Mouse (Mus musculus): ENCODE data around the gene Selenon. TPM values are rescaled to one million over a fixed set of nuclear protein-coding genes. Genes with fewer than 3 reads are reported as not detected.

Selenon gene
- polyA plus RNA-seq, 1 experiment from 2014 or later, result 19.4 TPM

DNA sequence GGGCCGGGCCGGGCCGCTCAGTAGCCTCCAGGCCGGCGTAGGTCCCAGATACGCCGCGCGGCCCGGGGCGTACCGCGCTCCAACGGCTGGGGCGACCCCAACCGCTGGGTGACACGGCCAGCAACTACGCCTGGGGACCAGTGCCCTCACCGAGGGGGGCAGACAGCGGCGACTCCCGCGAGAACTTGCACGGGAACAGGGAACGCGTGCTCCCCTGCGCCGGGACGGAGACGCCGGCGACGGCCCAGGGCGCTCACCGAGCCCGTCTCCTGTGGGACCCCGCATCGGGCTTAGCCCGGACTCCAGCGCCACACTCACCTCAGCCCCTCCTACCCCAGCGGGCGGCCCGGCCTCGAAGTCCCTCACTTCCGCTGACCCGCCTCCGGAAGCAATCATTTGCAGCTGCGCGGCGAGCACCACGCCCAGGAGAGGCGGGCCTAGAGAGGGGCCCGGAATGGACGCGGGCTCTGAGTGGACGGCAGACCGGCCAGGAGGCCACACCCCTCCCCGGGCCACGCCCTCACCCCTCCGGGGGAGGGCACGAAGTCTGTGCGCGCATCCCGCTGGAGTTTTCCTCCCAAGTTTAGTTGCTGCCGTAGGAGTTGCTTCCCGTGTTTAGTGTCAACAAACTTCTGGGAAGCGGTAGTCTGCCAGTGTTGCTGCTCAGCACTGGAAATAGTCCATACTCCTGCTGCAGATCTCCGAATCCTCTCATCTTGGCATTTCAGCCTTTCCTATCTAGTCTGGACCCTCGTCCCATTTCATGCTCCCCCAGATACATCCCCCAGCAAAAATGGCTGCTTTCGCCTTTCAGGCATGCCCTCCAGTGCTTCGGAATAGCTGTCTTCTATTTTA is 16.8 kb downstream of the Selenon start, which contains the start of gene Mtfr1l:
Gene Mtfr1l, minus strand, starts transcription at position 456 of the 855 bp plus-strand sequence.
- under 1% methylated on average over 69 of the region's 71 CpGs for WGBS
- no peaks in the 10 kb centered on the region for H3K27me3 ChIP-seq (replicated peaks)
- H3K4me2 ChIP-seq, result peak within 1 kb of the TSS; percentile 95
- H3K9me3 ChIP-seq (replicated peaks), result no peaks in the 10 kb centered on the region
- peak within 1 kb of the TSS; percentile 80 for H3K27ac ChIP-seq (replicated peaks)
- H3K9ac ChIP-seq (replicated peaks), result peak within 1 kb of the TSS; percentile 80
- ATAC-seq (ENCODE audit: low FRiP score), result peak; percentile 97
- H3K36me3 ChIP-seq, result peaks cover 36% of the 10 kb centered on the region
- peak within 1 kb of the TSS; percentile 99 for H3K4me3 ChIP-seq (replicated peaks)
- H3K4me1 ChIP-seq, result peaks cover 32% of the 10 kb centered on the region

DNA sequence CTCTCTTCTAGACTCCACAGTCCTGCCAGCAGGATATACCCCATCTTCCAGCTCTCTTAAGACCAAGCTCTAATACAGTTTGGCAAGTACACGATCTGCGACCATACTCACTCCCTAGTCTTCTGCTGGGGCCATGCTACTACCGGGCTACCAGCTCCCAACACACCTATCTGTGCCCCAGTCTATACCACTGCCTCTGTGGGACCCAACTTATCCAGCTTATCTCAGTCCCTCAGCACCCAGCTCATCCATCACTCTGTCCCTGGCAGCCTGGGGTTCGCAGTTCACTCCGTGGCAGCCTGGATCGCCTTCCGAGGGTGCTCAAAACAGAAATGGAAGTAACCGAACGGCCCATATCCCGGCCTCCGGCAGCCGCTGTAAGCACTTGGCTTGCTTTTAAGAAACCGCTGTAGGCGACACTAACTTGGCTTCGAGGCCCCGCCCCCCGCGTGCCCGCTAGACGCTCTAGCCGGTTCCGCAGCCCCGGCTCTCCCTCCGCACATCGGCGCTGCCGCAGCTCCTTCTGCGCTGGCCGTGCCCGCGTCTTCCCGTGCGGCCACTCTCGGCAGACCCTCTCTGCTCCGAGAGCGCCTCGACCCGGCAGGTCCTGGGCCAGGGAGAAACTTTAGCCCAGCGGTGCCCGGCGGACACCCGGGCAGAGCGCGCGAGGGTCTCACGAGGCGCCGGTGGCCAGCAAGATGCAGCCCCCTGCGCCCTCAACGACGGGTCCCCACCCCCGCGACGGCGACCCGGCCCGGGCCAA is 17.7 kb downstream of the Selenon start:
- H3K27ac ChIP-seq (replicated peaks), result peak overlapping the region; percentile 80
- peak overlapping the region; percentile 95 for H3K4me2 ChIP-seq
- WGBS, result under 1% methylated on average over 57 of the region's 57 CpGs
- no peaks in the 10 kb centered on the region for H3K9me3 ChIP-seq (replicated peaks)
- peak overlapping the region; percentile 99 for H3K4me3 ChIP-seq (replicated peaks)
- 0 out of 2 replicates have a peak, but pooled peaks have one; percentile 17 for ATAC-seq (ENCODE audit: low FRiP score)
- H3K36me3 ChIP-seq, result peaks cover 36% of the 10 kb centered on the region
- H3K27me3 ChIP-seq (replicated peaks), result no peaks in the 10 kb centered on the region
- peaks cover 32% of the 10 kb centered on the region for H3K4me1 ChIP-seq
- peak overlapping the region; percentile 80 for H3K9ac ChIP-seq (replicated peaks)

DNA sequence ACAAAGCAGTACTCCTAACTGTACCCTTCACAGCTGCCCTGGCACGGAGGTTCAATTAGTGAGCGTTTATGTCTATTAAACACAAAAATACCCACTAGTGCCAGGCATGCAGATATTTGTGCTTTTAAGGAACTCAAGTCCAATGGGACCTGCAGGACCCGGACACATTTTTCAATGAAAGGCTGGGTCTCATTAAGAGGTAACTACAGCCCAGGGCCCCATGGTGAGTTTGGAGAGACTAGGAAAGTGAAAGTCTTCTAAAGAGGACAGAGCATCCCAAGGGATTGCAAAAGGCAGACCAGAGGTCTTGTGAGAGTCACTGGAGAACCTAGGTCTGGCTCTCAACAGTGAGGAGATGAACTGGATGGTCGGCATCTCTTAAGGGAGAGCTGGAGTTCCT is 18.5 kb downstream of the Selenon start:
- Histone ChIP-seq H3K4me2 (peak overlapping the region; percentile 95), H3K36me3 (peaks cover 36% of the 10 kb centered on the region), H3K4me1 (peaks cover 32% of the 10 kb centered on the region), H3K9me3 (replicated peaks) (no peaks in the 10 kb centered on the region), H3K27ac (replicated peaks) (no peak overlapping the region), H3K9ac (replicated peaks) (peak overlapping the region; percentile 80; the same call in 1 of the 2 replicates), H3K4me3 (replicated peaks) (peak overlapping the region; percentile 99), H3K27me3 (replicated peaks) (no peaks in the 10 kb centered on the region)
- 90% methylated on average over 4 of the region's 4 CpGs for WGBS
- ATAC-seq (ENCODE audit: low FRiP score), result no peak

DNA sequence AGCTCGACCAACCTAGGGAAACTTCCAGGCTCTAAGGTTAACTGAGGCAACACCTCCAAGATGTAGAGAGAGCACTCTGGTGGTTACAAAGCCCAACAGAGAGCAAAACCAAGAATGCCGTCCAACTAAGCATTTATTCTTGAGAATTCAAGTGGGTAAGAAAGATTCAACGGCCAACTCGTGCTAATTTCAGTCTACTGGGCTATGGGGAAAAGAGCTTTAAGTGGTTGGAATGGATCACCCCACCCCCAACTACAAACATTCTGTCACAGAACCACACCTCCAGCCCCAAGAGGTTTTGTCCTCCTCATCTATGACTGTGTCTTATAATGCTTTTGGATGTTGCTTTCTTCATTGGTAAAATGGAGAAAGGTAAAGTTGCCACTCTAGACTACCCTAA is 19.0 kb downstream of the Selenon start:
- Histone ChIP-seq H3K27me3 (replicated peaks) (no peaks in the 10 kb centered on the region), H3K9me3 (replicated peaks) (no peaks in the 10 kb centered on the region), H3K27ac (replicated peaks) (no peak overlapping the region), H3K4me3 (replicated peaks) (no peak overlapping the region), H3K4me2 (no peak overlapping the region), H3K36me3 (peaks cover 37% of the 10 kb centered on the region), H3K9ac (replicated peaks) (no peak overlapping the region), H3K4me1 (peaks cover 32% of the 10 kb centered on the region)
- 85% methylated on average over 4 of the region's 4 CpGs for WGBS
- ATAC-seq (ENCODE audit: low FRiP score), result no peak

DNA sequence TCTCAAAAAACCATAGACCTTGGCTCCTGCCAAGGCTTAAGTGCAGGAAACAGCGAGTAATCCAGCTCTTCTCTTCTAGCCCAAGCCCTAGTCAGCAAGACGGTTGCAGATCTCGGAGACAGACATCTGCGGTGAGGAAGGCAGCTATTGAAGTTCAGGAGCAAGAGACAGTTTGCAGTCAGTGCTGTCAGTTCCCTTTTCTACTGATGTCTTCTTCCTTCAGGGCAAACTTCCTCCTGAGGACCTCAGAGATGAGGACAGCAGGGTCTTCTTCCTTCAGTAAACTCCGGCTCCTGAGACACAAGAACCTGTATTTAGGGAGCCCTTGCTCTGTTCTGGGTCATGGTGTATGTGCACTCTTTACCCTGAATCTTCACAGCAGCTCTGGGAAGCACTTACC is 25.7 kb downstream of the Selenon start:
- H3K9me3 ChIP-seq (replicated peaks), result no peaks in the 10 kb centered on the region
- H3K27me3 ChIP-seq (replicated peaks), result no peaks in the 10 kb centered on the region
- ATAC-seq (ENCODE audit: low FRiP score), result no peak
- 77% methylated on average over 5 of the region's 5 CpGs for WGBS
- no peak overlapping the region for H3K4me2 ChIP-seq
- peaks cover 5% of the 10 kb centered on the region; the same call in 1 of the 2 replicates for H3K4me1 ChIP-seq
- H3K36me3 ChIP-seq, result peaks cover 65% of the 10 kb centered on the region
- H3K27ac ChIP-seq (replicated peaks), result no peak overlapping the region
- no peak overlapping the region for H3K4me3 ChIP-seq (replicated peaks)
- no peak overlapping the region for H3K9ac ChIP-seq (replicated peaks)

DNA sequence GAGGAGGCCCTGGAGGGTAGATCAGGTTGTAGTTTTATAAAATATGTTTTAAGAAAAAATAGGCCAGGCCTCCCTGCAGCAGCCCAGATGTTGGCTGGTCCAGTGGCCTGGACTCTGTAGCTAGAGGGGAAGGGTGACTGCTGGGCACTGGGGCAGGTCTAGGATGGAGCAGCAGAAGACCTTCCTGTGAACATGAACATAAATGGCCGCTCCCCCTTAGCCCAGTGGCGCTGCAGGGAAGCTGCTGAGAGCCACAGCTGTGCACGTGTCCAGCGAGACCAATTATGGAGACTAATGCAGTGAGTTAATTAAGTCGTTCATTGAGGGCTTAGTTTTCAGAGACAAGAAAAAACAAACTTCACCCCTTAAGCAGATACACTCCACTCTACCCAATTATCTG is 26.2 kb downstream of the Selenon start:
- no peak overlapping the region for H3K27ac ChIP-seq (replicated peaks)
- H3K4me2 ChIP-seq, result no peak overlapping the region
- ATAC-seq (ENCODE audit: low FRiP score), result no peak
- H3K4me3 ChIP-seq (replicated peaks), result no peak overlapping the region
- no peaks in the 10 kb centered on the region for H3K27me3 ChIP-seq (replicated peaks)
- H3K9me3 ChIP-seq (replicated peaks), result no peaks in the 10 kb centered on the region
- 58% methylated on average over 5 of the region's 5 CpGs for WGBS
- peaks cover 5% of the 10 kb centered on the region; the same call in 1 of the 2 replicates for H3K4me1 ChIP-seq
- peaks cover 62% of the 10 kb centered on the region for H3K36me3 ChIP-seq
- no peak overlapping the region for H3K9ac ChIP-seq (replicated peaks)

DNA sequence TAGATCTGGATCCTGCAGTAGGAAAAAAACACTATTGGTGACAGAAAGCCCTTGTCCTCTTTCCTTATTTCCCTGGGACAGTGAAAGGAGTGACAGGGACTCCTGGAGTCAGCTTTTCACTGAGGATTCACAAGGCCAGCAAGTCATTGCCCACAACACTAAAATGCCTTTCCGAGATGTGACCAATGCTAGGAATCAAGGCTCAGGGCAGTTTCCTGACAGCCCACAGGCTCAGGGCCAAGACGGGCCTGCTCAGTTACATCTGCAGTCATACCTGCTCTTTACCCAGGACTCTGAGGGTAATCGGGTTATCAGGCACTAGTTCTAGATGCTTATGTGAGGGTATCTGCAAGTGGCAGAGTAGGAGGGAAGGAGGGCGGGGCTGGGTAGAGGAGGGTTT is 28.5 kb downstream of the Selenon start:
- no peaks in the 10 kb centered on the region for H3K27me3 ChIP-seq (replicated peaks)
- H3K4me1 ChIP-seq, result peaks cover 5% of the 10 kb centered on the region; the same call in 1 of the 2 replicates
- H3K4me3 ChIP-seq (replicated peaks), result no peak overlapping the region
- WGBS, result 95% methylated on average over 4 of the region's 4 CpGs
- H3K4me2 ChIP-seq, result no peak overlapping the region
- ATAC-seq (ENCODE audit: low FRiP score), result no peak
- no peak overlapping the region for H3K27ac ChIP-seq (replicated peaks)
- H3K36me3 ChIP-seq, result peaks cover 39% of the 10 kb centered on the region
- H3K9ac ChIP-seq (replicated peaks), result no peak overlapping the region
- no peaks in the 10 kb centered on the region for H3K9me3 ChIP-seq (replicated peaks)

DNA sequence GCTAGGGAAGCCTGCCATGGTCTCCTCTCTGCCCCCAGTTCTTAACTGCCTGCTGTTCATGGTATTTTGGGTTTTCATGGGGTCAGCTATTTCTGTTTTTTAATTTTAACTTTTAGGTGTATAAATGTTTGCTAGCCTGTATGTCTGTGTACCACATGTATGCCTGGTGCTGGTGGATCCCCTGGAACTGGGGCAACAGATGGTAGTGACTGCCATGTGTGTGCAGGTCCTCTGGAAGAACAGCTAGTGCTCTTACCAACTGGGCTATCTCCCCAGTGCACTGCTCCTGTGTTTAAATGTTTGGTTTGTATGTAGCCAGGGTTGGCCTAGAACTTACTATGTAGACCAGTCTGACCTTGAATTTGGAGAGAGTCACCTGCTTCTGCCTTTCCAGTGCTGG is 32.7 kb downstream of the Selenon start:
- Histone ChIP-seq H3K4me2 (no peak overlapping the region), H3K4me1 (no peaks in the 10 kb centered on the region)
- no peak for ATAC-seq (ENCODE audit: low FRiP score)

DNA sequence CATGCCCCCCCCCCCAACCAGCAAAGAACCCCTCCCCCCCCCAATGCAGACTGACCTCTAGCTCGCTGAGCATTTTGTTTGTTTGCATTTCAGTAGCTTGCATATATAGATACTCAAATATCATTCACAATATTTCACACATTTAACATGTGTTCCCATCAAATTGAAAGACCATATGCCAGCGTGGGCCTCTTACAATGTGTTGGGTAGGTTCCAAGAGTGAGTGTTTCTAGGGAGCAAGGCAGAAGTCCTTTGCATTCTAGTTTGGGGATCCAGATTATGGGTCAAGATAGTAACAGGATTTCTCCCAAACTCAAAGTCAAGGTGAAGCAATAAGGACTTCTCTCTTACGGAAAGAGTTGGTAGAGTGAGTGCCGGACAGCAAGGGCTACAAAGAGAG is 33.4 kb downstream of the Selenon start:
- H3K4me3 ChIP-seq (replicated peaks), result no peak overlapping the region
- no peak overlapping the region for H3K9ac ChIP-seq (replicated peaks)
- no peak for ATAC-seq (ENCODE audit: low FRiP score)
- no peaks in the 10 kb centered on the region for H3K4me1 ChIP-seq
- no peaks in the 10 kb centered on the region for H3K36me3 ChIP-seq
- H3K27me3 ChIP-seq (replicated peaks), result no peaks in the 10 kb centered on the region
- H3K27ac ChIP-seq (replicated peaks), result no peak overlapping the region
- H3K4me2 ChIP-seq, result no peak overlapping the region
- 92% methylated on average over 4 of the region's 4 CpGs for WGBS
- H3K9me3 ChIP-seq (replicated peaks), result no peaks in the 10 kb centered on the region

More for the DNA sequence above, 32.7 kb downstream of the Selenon start:
- Histone ChIP-seq H3K4me3 (replicated peaks) (no peak overlapping the region), H3K36me3 (no peaks in the 10 kb centered on the region), H3K27ac (replicated peaks) (no peak overlapping the region), H3K27me3 (replicated peaks) (no peaks in the 10 kb centered on the region), H3K9me3 (replicated peaks) (no peaks in the 10 kb centered on the region), H3K9ac (replicated peaks) (no peak overlapping the region)

DNA sequence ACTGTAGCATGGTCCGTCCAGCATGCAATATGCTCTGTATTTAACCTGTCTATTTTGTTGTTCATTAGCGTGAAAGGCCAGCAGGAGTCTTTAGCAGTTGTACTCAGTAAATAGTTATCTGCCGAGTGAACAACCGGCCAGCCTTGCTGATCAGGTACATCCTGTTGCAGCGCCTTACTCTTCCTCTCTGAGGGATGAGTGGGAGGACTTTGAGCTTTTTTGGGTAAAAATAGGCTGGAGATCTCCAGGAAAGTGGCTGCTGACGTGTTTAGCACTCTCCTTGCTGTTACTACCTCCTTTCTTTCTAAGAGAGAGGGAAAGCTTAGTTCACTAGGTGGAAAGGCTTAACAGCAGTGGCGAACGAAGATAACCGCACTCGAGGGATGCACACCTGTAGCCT is 34.2 kb downstream of the Selenon start:
- Histone ChIP-seq H3K4me3 (replicated peaks) (no peak overlapping the region), H3K27ac (replicated peaks) (no peak overlapping the region), H3K9me3 (replicated peaks) (no peaks in the 10 kb centered on the region), H3K36me3 (no peaks in the 10 kb centered on the region), H3K4me1 (peaks cover 1% of the 10 kb centered on the region; the same call in 1 of the 2 replicates), H3K9ac (replicated peaks) (no peak overlapping the region), H3K27me3 (replicated peaks) (no peaks in the 10 kb centered on the region), H3K4me2 (no peak overlapping the region)
- WGBS, result 87% methylated on average over 10 of the region's 10 CpGs
- ATAC-seq (ENCODE audit: low FRiP score), result no peak

DNA sequence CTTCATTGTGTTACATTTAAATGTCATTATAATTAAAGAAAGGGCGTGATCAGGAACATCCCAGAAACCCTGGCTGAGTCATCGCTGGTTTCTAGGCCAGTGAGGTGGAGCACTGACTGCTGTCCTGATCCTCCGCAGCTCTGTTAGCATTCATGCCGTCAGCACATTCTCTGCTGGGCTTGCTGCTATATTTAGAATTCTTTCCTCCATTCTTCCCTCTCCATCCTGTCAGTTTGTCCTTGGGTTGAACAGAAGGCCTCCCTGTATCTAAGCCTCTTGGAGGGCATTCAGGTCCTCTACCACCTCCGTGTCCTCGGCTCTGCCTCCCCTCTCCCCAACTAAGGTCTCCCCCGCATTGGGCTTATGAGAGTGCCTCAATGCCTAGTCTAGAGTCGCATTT is 35.0 kb downstream of the Selenon start:
- no peak for ATAC-seq (ENCODE audit: low FRiP score)
- WGBS, result 80% methylated on average over 8 of the region's 8 CpGs
- H3K9ac ChIP-seq (replicated peaks), result no peak overlapping the region

More for the DNA sequence above, 35.0 kb downstream of the Selenon start:
- no peak overlapping the region for H3K4me3 ChIP-seq (replicated peaks)
- no peaks in the 10 kb centered on the region for H3K27me3 ChIP-seq (replicated peaks)
- no peaks in the 10 kb centered on the region for H3K36me3 ChIP-seq
- H3K9me3 ChIP-seq (replicated peaks), result no peaks in the 10 kb centered on the region
- peaks cover 5% of the 10 kb centered on the region; the same call in 1 of the 2 replicates for H3K4me1 ChIP-seq
- H3K27ac ChIP-seq (replicated peaks), result no peak overlapping the region
- H3K4me2 ChIP-seq, result no peak overlapping the region
